Mouse (Mus musculus): ENCODE measurements around the gene Tmem163.

GRCm38 (mm10) chr1:127676116-127676515, 3.2 kb downstream of the Tmem163 start:
- no peak for TF ChIP-seq GATA1 (IDR thresholded peaks at IDR 0.05; ENCODE audit: low read depth, low read length)
- TF ChIP-seq ZNF384 (IDR thresholded peaks at IDR 0.05; ENCODE audit: low read depth, low read length) = no peak
- no peak for TF ChIP-seq ELF1 (IDR thresholded peaks at IDR 0.05; ENCODE audit: low read depth, low read length)
- no peak for TF ChIP-seq TCF12 (IDR thresholded peaks at IDR 0.05; ENCODE audit: low read depth, low read length)
- TF ChIP-seq BHLHE40 (IDR thresholded peaks at IDR 0.05; ENCODE audit: borderline replicate concordance, low read depth, low read length) = no peak
- TF ChIP-seq POLR2A (IDR thresholded peaks at IDR 0.05; ENCODE audit: control insufficient read depth in 1 of 2, insufficient read depth in 1 of 2, low read depth in 1 of 2, low read length in 2 of 2, poor library complexity in 1 of 2) = no peak
- TF ChIP-seq CTCF (IDR thresholded peaks at IDR 0.05 in 2 of 3, conservative IDR thresholded peaks at IDR 0.05 in 1 of 3; ENCODE audit: control insufficient read depth in 1 of 3, insufficient read depth in 1 of 3, low read depth in 2 of 3, low read length in 3 of 3, poor library complexity in 1 of 3, severe bottlenecking in 1 of 3) = no peak
- no peak for TF ChIP-seq NRF1 (IDR thresholded peaks at IDR 0.05; ENCODE audit: insufficient read depth, low read depth, low read length, poor library complexity, severe bottlenecking)
- TF ChIP-seq MYC (IDR thresholded peaks at IDR 0.05; ENCODE audit: low read depth, low read length) = no peak
